Mouse (Mus musculus) embryonic facial prominence, embryonic 12.5 days (tissue): Measurements from ENCODE around the gene Olfr655. TPM values are rescaled to one million over a fixed set of nuclear protein-coding genes. Genes with fewer than 3 reads are reported as not detected.

Source experiments
- ATAC-seq: fragments of 200-750 bp; cut with Nextera tagmentation; 2 replicates; pipeline ENCODE4 v1.8.0; 2017; ENCODE audit not compliant: insufficient number of reproducible peaks, insufficient read depth, low FRiP score, low TSS enrichment
- H3K27ac ChIP-seq: fragments of 300-500 bp; sonication (generic); 2 replicates; pipeline ENCODE4 v1.5.1; 2016; ENCODE audit warnings: mild to moderate bottlenecking
- H3K27me3 ChIP-seq: fragments of 300-500 bp; sonication (generic); 2 replicates; pipeline ENCODE4 v1.6.1; 2016; ENCODE audit warnings: mild to moderate bottlenecking, moderate library complexity
- H3K36me3 ChIP-seq: fragments of 300-500 bp; sonication (generic); 2 replicates; pipeline ENCODE4 v1.6.1; 2016; ENCODE audit warnings: mild to moderate bottlenecking
- H3K4me1 ChIP-seq: fragments of 300-500 bp; sonication (generic); 2 replicates; pipeline ENCODE4 v1.6.1; 2016
- H3K4me2 ChIP-seq: fragments of 300-500 bp; sonication (generic); replicated peaks from 2 replicates; pipeline ENCODE4 v1.6.1; 2016; ENCODE audit warnings: mild to moderate bottlenecking, moderate library complexity
- H3K4me3 ChIP-seq: fragments of 300-500 bp; sonication (generic); 2 replicates; pipeline ENCODE4 v1.5.1; 2016; ENCODE audit warnings: mild to moderate bottlenecking
- H3K9ac ChIP-seq: fragments of 300-500 bp; sonication (generic); 2 replicates; pipeline ENCODE4 v1.6.1; 2016; ENCODE audit warnings: mild to moderate bottlenecking, moderate library complexity
- H3K9me3 ChIP-seq: fragments of 300-500 bp; sonication (generic); 2 replicates; pipeline ENCODE4 v1.6.1; 2016; ENCODE audit warnings: mild to moderate bottlenecking, moderate library complexity
- WGBS: fragments of 180-500 bp; shearing (Covaris S2); methylation state at CpG from one replicate; pipeline ENCODE4 v1.1.7; 2016; 5-methylcytosine and 5-hydroxymethylcytosine counted together
- polyA plus RNA-seq: library from polyadenylated mRNA; unstranded; fragments of >200 nt; fragmentation: Nextera tagmentation; extraction: Ambion mirVana; gene quantifications from 2 replicates; pipeline ENCODE4 v1.2.1, GENCODE M21; 2016

Gene Olfr655
- polyA plus RNA-seq = not detected in 2 replicates

DNA sequence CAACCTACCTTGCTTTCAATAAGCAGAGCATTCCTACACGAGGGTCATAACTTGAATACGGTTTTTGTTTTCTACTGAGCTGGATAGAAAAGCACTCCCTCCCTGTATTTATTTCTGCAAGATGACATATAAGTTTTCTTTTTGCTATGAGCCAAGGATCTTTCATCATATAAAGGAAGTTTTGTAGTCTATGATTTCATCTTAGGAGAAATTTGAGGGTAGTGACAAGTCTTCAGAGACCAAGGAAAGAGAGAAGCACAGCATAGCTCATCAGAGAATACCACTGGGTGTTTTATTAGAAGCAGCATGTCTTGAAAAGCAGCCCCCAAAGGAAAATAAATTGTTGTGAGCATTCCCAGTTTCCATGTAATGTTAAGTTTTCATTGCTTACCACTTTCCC lies at the start of gene Olfr655:
Gene Olfr655 (minus strand): TSS at position 101 of the 400 bp plus-strand sequence.
- no peaks in the 10 kb centered on the region for H3K9me3 ChIP-seq
- no peak within 1 kb of the TSS for H3K4me3 ChIP-seq
- no peak within 1 kb of the TSS for H3K9ac ChIP-seq
- no peaks in the 10 kb centered on the region for H3K36me3 ChIP-seq
- 78% methylated on average over 2 of the region's 2 CpGs for WGBS
- no peaks in the 10 kb centered on the region for H3K4me1 ChIP-seq
- no peak within 1 kb of the TSS for H3K27ac ChIP-seq
- no peak for ATAC-seq
- no peak within 1 kb of the TSS for H3K4me2 ChIP-seq
- no peaks in the 10 kb centered on the region for H3K27me3 ChIP-seq

DNA sequence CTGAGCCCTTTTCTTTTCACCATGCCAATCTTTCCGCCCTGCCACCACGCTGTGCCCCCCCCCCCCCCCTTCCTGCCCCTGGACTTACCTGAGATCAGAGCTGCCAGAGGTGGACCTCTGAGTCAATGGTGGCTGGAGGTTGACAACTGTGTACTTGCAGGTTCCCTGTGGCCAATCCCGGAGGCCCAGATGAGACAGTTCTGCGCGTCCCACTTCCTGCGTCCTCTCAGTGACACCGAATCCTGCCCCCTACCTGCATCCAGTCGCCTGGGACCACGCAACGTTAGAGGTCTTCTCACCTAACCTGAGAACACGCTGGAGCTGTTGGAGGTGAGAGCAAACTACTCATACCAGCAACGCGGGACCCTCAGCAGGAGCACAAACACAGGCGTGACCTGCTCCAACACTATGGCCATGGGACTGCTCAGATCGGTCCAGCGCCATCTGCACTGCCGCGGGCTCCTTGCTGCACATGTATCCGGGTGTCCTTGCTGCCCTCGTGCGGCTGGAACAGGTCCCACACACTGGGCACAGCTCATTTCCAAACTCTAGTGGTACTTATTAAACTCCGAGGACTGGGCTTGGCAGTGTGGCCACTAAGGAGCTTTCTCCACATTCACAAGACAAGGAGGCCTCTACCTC lies 45.4 kb upstream of the Olfr655 start, which contains the start of gene Olfr658:
Gene Olfr658 (minus strand): TSS at position 465 of the 642 bp plus-strand sequence.
- H3K4me2 ChIP-seq = peak within 1 kb of the TSS; percentile 44
- WGBS = 32% methylated on average over 22 of the region's 22 CpGs
- no peaks in the 10 kb centered on the region for H3K4me1 ChIP-seq
- no peaks in the 10 kb centered on the region for H3K9me3 ChIP-seq
- no peaks in the 10 kb centered on the region for H3K27me3 ChIP-seq
- ATAC-seq = peak; percentile 52; the same call in 1 of the 2 replicates
- peak within 1 kb of the TSS; percentile 20; the same call in 1 of the 2 replicates for H3K4me3 ChIP-seq
- H3K36me3 ChIP-seq = no peaks in the 10 kb centered on the region
- H3K27ac ChIP-seq = no peak within 1 kb of the TSS
- no peak within 1 kb of the TSS for H3K9ac ChIP-seq

DNA sequence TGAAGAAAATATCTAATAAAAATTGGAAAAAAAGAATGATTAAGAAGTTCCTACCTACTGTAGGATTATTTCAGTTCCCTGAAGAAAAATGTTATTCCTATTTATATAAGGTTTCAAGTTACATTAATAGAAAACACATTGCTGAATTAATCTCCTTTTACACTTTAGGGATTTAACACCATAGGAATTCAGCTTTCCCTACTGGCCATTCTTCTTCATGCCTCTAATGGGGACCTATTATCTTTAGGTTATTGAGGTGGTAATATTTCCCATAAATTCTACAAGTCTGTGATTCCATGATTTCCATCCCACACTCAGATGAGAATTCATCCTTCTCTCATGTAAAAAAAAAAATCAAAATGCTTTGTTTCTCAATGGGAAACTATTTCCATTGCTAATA lies 22.9 kb upstream of the Olfr655 start, which contains the start of gene Olfr657:
Gene Olfr657 (plus strand): TSS at position 301 of the 400 bp plus-strand sequence.
- no peaks in the 10 kb centered on the region for H3K36me3 ChIP-seq

DNA sequence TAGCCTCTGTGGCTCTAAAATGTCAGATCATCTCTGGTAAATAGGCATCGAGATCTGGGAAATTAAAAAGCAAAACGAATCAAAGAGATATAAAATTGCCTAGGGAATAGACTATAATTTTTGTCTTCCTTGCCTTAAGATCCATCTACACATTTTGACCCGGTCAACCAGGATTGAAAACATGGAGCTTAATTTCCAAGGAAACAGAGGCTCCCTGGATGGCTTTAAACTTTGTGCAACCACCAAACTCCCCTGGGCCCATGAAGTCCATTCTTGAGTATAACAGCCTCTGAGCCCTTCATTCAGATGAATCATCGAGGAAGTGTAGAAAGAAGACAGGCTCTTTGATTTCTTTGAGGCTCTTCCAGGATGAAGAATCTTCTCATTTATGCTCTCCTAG lies 12.1 kb upstream of the Olfr655 start, which contains the start of gene Olfr656:
Gene Olfr656 (plus strand): TSS at position 301 of the 400 bp plus-strand sequence.
- no peak for ATAC-seq
- no peak within 1 kb of the TSS for H3K9ac ChIP-seq
- no peak within 1 kb of the TSS for H3K4me2 ChIP-seq
- H3K4me1 ChIP-seq = no peaks in the 10 kb centered on the region
- no peak within 1 kb of the TSS for H3K4me3 ChIP-seq
- 82% methylated on average over 4 of the region's 4 CpGs for WGBS
- no peak within 1 kb of the TSS for H3K27ac ChIP-seq
- H3K27me3 ChIP-seq = no peaks in the 10 kb centered on the region
- no peaks in the 10 kb centered on the region for H3K9me3 ChIP-seq
- no peaks in the 10 kb centered on the region for H3K36me3 ChIP-seq

More for the DNA sequence above, 22.9 kb upstream of the Olfr655 start, which contains the start of gene Olfr657:
- Histone ChIP-seq H3K4me1 (no peaks in the 10 kb centered on the region), H3K4me2 (no peak within 1 kb of the TSS), H3K4me3 (no peak within 1 kb of the TSS), H3K9ac (no peak within 1 kb of the TSS), H3K27me3 (no peaks in the 10 kb centered on the region), H3K9me3 (no peaks in the 10 kb centered on the region), H3K27ac (no peak within 1 kb of the TSS)
- ATAC-seq = no peak

DNA sequence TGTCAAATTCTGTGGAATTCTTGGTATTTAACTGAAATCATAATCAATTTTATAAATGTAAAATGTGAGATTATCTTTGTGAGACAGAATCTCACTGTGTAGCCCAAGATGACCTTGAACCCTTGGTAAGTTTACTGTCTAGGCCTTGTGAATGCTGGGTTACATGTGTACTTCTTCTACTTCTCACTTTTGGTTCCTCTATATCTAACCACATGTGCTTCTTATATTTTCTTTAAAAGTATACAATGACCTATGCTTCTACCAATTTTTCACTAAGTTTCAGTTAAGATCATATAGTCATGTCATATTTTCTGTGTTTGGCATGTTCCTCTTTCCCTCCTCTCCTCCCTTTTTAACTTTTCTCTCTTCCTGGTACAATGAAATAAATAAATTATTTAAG lies 3.1 kb upstream of the Olfr655 start:
- Histone ChIP-seq H3K27ac (no peak overlapping the region), H3K27me3 (no peaks in the 10 kb centered on the region), H3K9ac (no peak overlapping the region), H3K9me3 (no peaks in the 10 kb centered on the region), H3K36me3 (no peaks in the 10 kb centered on the region), H3K4me2 (no peak overlapping the region), H3K4me3 (no peak overlapping the region), H3K4me1 (no peaks in the 10 kb centered on the region)
- ATAC-seq = no peak

DNA sequence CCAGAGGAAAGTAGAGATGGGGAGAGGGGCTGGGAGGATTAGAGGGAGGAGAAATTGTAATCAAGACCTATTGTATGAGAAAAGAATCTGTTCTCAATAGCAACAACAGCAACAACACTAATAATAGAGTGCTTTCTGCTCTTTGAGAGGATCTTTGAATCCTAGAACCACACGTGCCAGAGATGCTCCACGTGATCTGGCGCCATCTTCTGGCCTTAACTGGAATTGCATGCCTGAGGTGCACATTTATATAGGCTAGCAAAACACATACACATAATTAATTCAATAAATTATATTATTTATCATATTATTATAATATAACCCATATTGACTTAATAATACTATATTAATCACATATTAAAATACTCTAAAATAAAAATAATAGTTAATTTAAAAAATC lies 1.6 kb upstream of the Olfr655 start:
- no peak overlapping the region for H3K9ac ChIP-seq
- no peak for ATAC-seq
- H3K27ac ChIP-seq = no peak overlapping the region
- no peak overlapping the region for H3K4me3 ChIP-seq
- no peaks in the 10 kb centered on the region for H3K9me3 ChIP-seq
- no peaks in the 10 kb centered on the region for H3K4me1 ChIP-seq
- no peaks in the 10 kb centered on the region for H3K27me3 ChIP-seq
- no peak overlapping the region for H3K4me2 ChIP-seq
- 5% methylated on average over 3 of the region's 3 CpGs for WGBS
- H3K36me3 ChIP-seq = no peaks in the 10 kb centered on the region

DNA sequence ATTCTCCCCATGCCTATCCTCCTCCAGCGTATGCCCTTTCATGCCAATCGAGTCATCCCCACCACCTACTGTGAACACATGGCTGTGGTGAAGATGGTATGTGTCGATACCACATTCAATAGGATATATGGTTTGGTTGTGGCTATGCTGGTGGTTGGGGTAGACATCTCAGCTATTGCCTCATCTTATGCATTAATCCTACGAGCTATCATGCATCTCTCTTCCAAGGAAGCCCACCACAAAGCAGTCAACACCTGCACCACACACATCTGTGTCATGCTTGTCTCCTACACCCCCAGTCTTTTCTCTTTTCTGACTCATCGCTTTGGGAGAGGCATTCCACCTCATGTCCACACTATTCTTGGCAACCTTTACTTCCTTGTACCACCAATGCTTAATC lies 13.3 kb downstream of the Olfr655 start:
- 80% methylated on average over 5 of the region's 5 CpGs for WGBS
- H3K4me3 ChIP-seq = no peak overlapping the region
- no peaks in the 10 kb centered on the region for H3K36me3 ChIP-seq
- H3K4me1 ChIP-seq = no peaks in the 10 kb centered on the region
- H3K9me3 ChIP-seq = no peaks in the 10 kb centered on the region
- H3K9ac ChIP-seq = no peak overlapping the region
- ATAC-seq = no peak
- H3K27me3 ChIP-seq = no peaks in the 10 kb centered on the region
- H3K4me2 ChIP-seq = no peak overlapping the region
- no peak overlapping the region for H3K27ac ChIP-seq

DNA sequence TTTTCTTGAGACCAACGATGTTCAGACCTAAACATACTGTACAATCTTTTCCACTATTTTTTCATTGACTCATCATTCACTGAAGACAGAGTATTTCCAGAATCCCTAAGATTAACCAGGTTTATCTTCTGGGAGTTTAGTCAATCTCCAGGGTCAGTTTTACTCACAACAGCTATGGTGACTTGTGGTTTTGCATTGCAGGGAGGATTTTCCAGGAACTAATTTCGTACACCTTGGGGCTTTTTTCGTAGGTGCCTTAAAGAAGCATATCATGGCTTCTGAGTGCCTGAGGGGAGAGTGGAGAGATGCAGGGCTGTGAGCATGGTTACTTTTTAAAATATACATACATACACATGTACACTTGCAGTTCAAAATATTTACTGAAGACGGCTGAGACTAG lies 14.9 kb downstream of the Olfr655 start, which contains the start of gene Olfr654:
Gene Olfr654 (plus strand): TSS at position 301 of the 400 bp plus-strand sequence.
- WGBS = 94% methylated on average over 4 of the region's 4 CpGs
- H3K27ac ChIP-seq = no peak within 1 kb of the TSS
- H3K4me3 ChIP-seq = no peak within 1 kb of the TSS
- H3K36me3 ChIP-seq = no peaks in the 10 kb centered on the region
- H3K4me2 ChIP-seq = no peak within 1 kb of the TSS
- ATAC-seq = no peak
- no peak within 1 kb of the TSS for H3K9ac ChIP-seq
- no peaks in the 10 kb centered on the region for H3K9me3 ChIP-seq
- no peaks in the 10 kb centered on the region for H3K4me1 ChIP-seq
- H3K27me3 ChIP-seq = no peaks in the 10 kb centered on the region

DNA sequence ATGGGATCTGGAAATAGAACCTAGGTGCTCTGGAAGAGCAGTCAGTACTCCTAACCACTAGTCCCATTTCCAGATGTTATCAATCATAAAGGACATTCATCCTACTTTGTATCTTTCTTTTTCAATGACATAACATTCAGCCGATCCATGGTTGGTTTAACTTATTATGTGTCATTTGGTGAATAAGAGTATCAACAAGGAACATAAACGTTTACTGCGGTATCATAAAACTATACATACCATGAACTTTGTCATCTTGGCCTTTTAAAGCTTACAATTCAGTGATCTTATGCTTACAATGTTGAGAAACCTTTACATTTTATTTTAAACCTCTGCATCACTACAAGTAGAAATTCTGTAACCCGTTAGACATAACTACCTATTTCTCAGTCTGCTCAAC lies 20.1 kb downstream of the Olfr655 start:
- Histone ChIP-seq H3K27ac (no peak overlapping the region), H3K4me3 (no peak overlapping the region), H3K9ac (no peak overlapping the region), H3K36me3 (no peaks in the 10 kb centered on the region), H3K4me2 (no peak overlapping the region), H3K9me3 (no peaks in the 10 kb centered on the region), H3K27me3 (no peaks in the 10 kb centered on the region), H3K4me1 (no peaks in the 10 kb centered on the region)
- ATAC-seq = no peak
- 83% methylated on average over 4 of the region's 4 CpGs for WGBS

DNA sequence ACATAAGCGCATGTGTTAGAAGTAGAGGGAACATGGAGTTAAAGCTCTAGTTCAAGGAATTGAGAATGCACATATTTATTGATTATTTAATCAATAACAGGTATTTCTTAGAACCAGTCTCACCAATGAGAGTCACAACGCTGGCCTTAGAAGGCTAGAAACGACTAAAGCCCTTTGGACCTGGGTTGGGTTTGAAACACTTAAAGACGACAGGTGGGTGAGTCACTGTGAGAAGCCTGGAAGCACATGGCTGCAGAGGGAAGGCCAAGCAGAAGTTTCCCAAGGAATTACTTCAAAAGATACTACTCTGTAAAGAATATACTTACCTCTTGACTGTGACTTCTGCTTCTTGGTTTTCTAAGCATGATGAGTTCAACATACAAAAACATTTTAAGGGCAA lies 20.7 kb downstream of the Olfr655 start:
- 91% methylated on average over 4 of the region's 4 CpGs for WGBS

DNA sequence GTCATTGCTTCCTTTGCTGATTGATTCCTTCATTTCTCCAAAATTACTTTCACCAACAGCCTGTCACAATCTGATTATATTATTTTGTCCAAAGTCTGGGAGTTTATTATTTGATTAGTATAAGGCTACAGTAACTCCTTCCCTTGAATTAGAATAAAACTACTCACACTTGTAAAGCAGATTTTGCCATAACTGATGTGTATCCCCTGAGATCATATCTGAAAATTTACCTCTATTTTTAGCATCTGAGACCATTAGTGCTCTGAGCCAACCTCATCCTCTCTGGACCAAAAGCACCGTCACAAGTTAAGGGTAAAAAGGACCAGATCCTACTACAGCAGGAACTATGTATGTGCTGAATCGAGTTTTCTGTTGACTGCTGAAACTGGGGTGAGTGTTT lies 24.6 kb downstream of the Olfr655 start, which contains the start of gene Olfr653:
Gene Olfr653 (plus strand): TSS at position 301 of the 400 bp plus-strand sequence.
- Histone ChIP-seq H3K27ac (no peak within 1 kb of the TSS), H3K36me3 (no peaks in the 10 kb centered on the region), H3K4me2 (no peak within 1 kb of the TSS), H3K9me3 (no peaks in the 10 kb centered on the region), H3K4me1 (no peaks in the 10 kb centered on the region), H3K4me3 (no peak within 1 kb of the TSS), H3K27me3 (no peaks in the 10 kb centered on the region), H3K9ac (no peak within 1 kb of the TSS)
- WGBS = 74% methylated on average over 2 of the region's 2 CpGs
- ATAC-seq = no peak

More for the DNA sequence above, 20.7 kb downstream of the Olfr655 start:
- Histone ChIP-seq H3K4me2 (no peak overlapping the region), H3K27me3 (no peaks in the 10 kb centered on the region), H3K4me3 (no peak overlapping the region), H3K27ac (no peak overlapping the region), H3K9me3 (no peaks in the 10 kb centered on the region), H3K9ac (no peak overlapping the region), H3K36me3 (no peaks in the 10 kb centered on the region), H3K4me1 (no peaks in the 10 kb centered on the region)
- no peak for ATAC-seq

DNA sequence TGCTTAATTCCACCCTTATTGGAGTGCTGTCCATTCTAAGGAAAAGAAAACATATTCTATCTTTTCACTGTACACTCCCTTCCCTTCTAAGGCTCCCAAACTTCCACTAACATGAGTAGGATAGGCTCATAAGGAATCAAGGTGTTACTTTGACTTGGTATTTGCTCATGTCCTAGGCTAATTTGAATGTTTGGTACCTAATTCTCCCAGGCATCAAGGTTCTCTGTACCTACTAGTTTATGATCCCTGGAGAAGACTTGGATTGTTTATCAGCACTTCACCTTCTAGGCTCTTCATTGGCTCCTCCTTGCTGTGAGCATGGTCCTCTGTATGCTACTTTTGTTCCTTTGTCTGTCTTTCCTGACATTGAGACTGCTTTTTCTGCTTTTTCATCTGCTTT lies 41.0 kb downstream of the Olfr655 start, which contains the start of gene Olfr652:
Gene Olfr652 (plus strand): TSS at position 301 of the 400 bp plus-strand sequence.
- no peaks in the 10 kb centered on the region for H3K4me1 ChIP-seq
- no peak within 1 kb of the TSS for H3K4me2 ChIP-seq
- no peak within 1 kb of the TSS for H3K9ac ChIP-seq
- H3K36me3 ChIP-seq = no peaks in the 10 kb centered on the region
- ATAC-seq = no peak
- H3K27ac ChIP-seq = no peak within 1 kb of the TSS
- no peaks in the 10 kb centered on the region for H3K27me3 ChIP-seq
- no peak within 1 kb of the TSS for H3K4me3 ChIP-seq
- H3K9me3 ChIP-seq = no peaks in the 10 kb centered on the region
